Mouse (Mus musculus) forebrain, embryonic 16.5 days (tissue): ENCODE results near the gene Gabpb2. TPM values are rescaled to one million over a fixed set of nuclear protein-coding genes. Genes with fewer than 3 reads are reported as not detected.

Source experiments
- microRNA-seq: library from miRNA; unstranded; fragments of <30 nt; microRNA quantifications from one replicate; pipeline ENCODE4, GENCODE M21; 2017
- polyA plus RNA-seq: library from polyadenylated mRNA; unstranded; fragments of >200 nt; fragmentation: Nextera tagmentation; extraction: Ambion mirVana; gene quantifications from 2 replicates; pipeline ENCODE4 v1.2.1, GENCODE M21; 2015

The Gabpb2 gene
- polyA plus RNA-seq, 1 experiment from 2014 or later = 5.6 TPM

Small RNA genes within 50 kb of the gene (microRNA-seq; reads per million reads assigned to microRNA genes)
- gene Mir8099-1 = not detected

Other genes starting within 250 kb of the Gabpb2 start
- gene Pi4kb, start 243.2 kb downstream of the Gabpb2 start, polyA plus RNA-seq = 26.4 and 29.7 TPM in 2 replicates
- gene Zfp687, start 202.5 kb downstream of the Gabpb2 start, polyA plus RNA-seq = 20.0 and 20.7 TPM in 2 replicates
- gene Psmd4, start 175.3 kb downstream of the Gabpb2 start, polyA plus RNA-seq = 286 and 291 TPM in 2 replicates
- gene Pip5k1a, start 111.0 kb downstream of the Gabpb2 start, polyA plus RNA-seq = 20.3 and 21.7 TPM in 2 replicates
- gene Vps72, start 106.9 kb downstream of the Gabpb2 start, polyA plus RNA-seq = 230 and 233 TPM in 2 replicates
- 0.65 and 0.91 TPM in 2 replicates for gene Tmod4, start 93.4 kb downstream of the Gabpb2 start, polyA plus RNA-seq
- 90.1 and 93.1 TPM in 2 replicates for gene Scnm1, start 83.9 kb downstream of the Gabpb2 start, polyA plus RNA-seq
- gene Lysmd1, start 83.8 kb downstream of the Gabpb2 start, polyA plus RNA-seq = 41.9 and 46.6 TPM in 2 replicates
- 2.1 and 2.5 TPM in 2 replicates for gene Tnfaip8l2, start 75.6 kb downstream of the Gabpb2 start, polyA plus RNA-seq
- 21.4 and 22.6 TPM in 2 replicates for gene Sema6c, start 57.5 kb downstream of the Gabpb2 start, polyA plus RNA-seq
- 72.9 and 79.3 TPM in 2 replicates for gene Cdc42se1, start 10.8 kb upstream of the Gabpb2 start, polyA plus RNA-seq
- gene Mllt11, start 14.3 kb upstream of the Gabpb2 start, polyA plus RNA-seq = 263 and 264 TPM in 2 replicates
- gene Gm128, start 23.7 kb upstream of the Gabpb2 start, polyA plus RNA-seq = 0.27 TPM in 1 of 2 replicates, not detected in the other
- 0.23 TPM in 1 of 2 replicates, not detected in the other for gene Bnipl, start 33.3 kb upstream of the Gabpb2 start, polyA plus RNA-seq
- gene Mindy1, start 63.4 kb upstream of the Gabpb2 start, polyA plus RNA-seq = 43.6 and 44.3 TPM in 2 replicates
- 45.8 and 55.6 TPM in 2 replicates for gene Prune1, start 64.2 kb upstream of the Gabpb2 start, polyA plus RNA-seq
- gene Anxa9, start 89.3 kb upstream of the Gabpb2 start, polyA plus RNA-seq = 0.51 and 0.86 TPM in 2 replicates
- 104 and 108 TPM in 2 replicates for gene Cers2, start 96.9 kb upstream of the Gabpb2 start, polyA plus RNA-seq
- 52.6 and 53.9 TPM in 2 replicates for gene Setdb1, start 139.3 kb upstream of the Gabpb2 start, polyA plus RNA-seq
- gene 4930558C23Rik, start 184.9 kb upstream of the Gabpb2 start, polyA plus RNA-seq = not detected in 2 replicates
- gene Arnt, start 216.5 kb upstream of the Gabpb2 start, polyA plus RNA-seq = 25.3 and 25.5 TPM in 2 replicates